In the genomic region with DNA sequence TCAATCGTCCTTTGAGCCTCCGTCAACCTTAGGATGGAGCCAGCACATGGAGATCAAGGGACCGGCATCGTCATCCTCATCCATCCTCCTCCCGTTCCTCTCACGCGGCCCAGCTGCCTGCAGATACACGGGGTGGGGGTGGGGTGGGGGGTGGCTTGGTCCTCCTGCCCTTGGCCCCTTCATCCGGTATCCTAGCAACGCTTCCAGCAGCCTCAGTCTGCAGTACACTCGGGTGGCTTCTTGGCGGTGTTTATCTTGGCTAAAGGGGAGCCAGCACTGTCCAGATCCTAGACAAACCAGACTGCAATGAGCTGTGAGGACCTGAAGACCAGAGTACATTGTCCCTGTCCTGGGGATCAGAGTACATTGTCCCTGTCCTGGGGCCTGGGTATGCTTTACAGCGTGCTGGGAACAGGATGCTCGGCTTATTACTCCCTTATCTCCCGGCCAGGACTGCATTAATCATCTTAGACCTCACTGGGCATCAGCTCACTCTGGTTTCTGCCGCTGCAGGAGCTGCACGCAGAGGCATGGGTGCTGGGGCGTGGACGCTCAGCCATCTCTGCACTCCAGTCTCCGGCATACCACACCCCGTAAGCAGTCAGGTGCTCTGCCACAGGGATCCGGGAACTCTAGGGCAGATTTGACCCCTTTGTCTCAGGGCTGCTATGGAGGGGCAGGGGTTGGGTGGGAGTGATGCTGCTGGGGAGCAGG, we compare ENCODE assay signal across 9 mouse cellular contexts.
DNase-seq lines count a peak whose midpoint lies in the region; ATAC-seq lines count a peak whose summit lies in the region.
"Had no signal": no experiment of that assay in that cellular context is flagged by ENCODE, and none has a peak within 500 bp of the region (broad histone marks: within the 10 kb centered on the region; RNA-seq: fewer than 3 reads in every experiment).

No protein-coding gene starts in this region.

- peak; percentile 31; the same call in 1 of the 2 replicates for ATAC-seq in embryonic facial prominence, embryonic 14.5 days (ENCODE audit: low read depth)

- no peak overlapping the region for H3K4me3 ChIP-seq in embryonic facial prominence, embryonic 14.5 days (ENCODE audit: low read depth, low read length)
- H3K4me3 ChIP-seq: embryonic facial prominence, embryonic 15.5 days had no signal

- no peaks in the 10 kb centered on the region for H3K4me1 ChIP-seq in embryonic facial prominence, embryonic 14.5 days (ENCODE audit: control insufficient read depth, insufficient read depth, low read length)
- H3K4me1 ChIP-seq: embryonic facial prominence, embryonic 15.5 days had no signal

- peak; percentile 21 for DNase-seq in kidney, postnatal 10 days
- DNase-seq in kidney, adult 18-20 months = no peak
- DNase-seq in embryonic facial prominence, embryonic 14.5 days (ENCODE audit: low spot score) = no peak
- peak; percentile 6 to 25 for DNase-seq in layer of hippocampus, postnatal 36 days
- peak; percentile 4 to 22 for DNase-seq in right cerebral cortex, adult 2 months (ENCODE audit: low spot score in 2 of 2)
- DNase-seq in urinary bladder, postnatal 4 days (ENCODE audit: low spot score in 2 of 2) = no peak
- no peak for DNase-seq in lung, postnatal 14 days
- no peak for DNase-seq in gastrocnemius, postnatal 14 days

- H3K27ac ChIP-seq in embryonic facial prominence, embryonic 14.5 days (replicated peaks; ENCODE audit: low read depth, low read length) = no peak overlapping the region
- H3K27ac ChIP-seq: embryonic facial prominence, embryonic 15.5 days had no signal

- no peaks in the 10 kb centered on the region for H3K27me3 ChIP-seq in embryonic facial prominence, embryonic 14.5 days (replicated peaks; ENCODE audit: control insufficient read depth, insufficient read depth, low read length)

- H3K9ac ChIP-seq in embryonic facial prominence, embryonic 14.5 days (ENCODE audit: low read depth, low read length) = no peak overlapping the region
- H3K9ac ChIP-seq: embryonic facial prominence, embryonic 15.5 days had no signal

- no peak overlapping the region for H3K4me2 ChIP-seq in embryonic facial prominence, embryonic 14.5 days (ENCODE audit: low read depth, low read length)
- H3K4me2 ChIP-seq: embryonic facial prominence, embryonic 15.5 days had no signal

- whole genome bisulfite sequencing in embryonic facial prominence, embryonic 14.5 days = 56% methylated on average over 22 of the region's 22 CpGs

- H3K36me3 ChIP-seq in embryonic facial prominence, embryonic 14.5 days (ENCODE audit: control insufficient read depth, insufficient read depth, low read length) = no peaks in the 10 kb centered on the region
- H3K36me3 ChIP-seq: embryonic facial prominence, embryonic 15.5 days had no signal

- no peaks in the 10 kb centered on the region for H3K9me3 ChIP-seq in embryonic facial prominence, embryonic 14.5 days (ENCODE audit: control insufficient read depth, low read length)

- intact Hi-C loops in gastrocnemius, postnatal 14 days (cut with DNase I; ENCODE audit: low total_unique reads) = no loop called here

Comparison
In these comparisons a context has a peak if more than half of its experiments do, and no peak if none do; other contexts are left out.
1. DNase-seq: peak in kidney, postnatal 10 days (single experiment), layer of hippocampus, postnatal 36 days (2 of 2) and right cerebral cortex, adult 2 months (2 of 2); none in kidney, adult 18-20 months (single experiment), embryonic facial prominence, embryonic 14.5 days (single experiment), urinary bladder, postnatal 4 days (0 of 2), lung, postnatal 14 days (single experiment) and gastrocnemius, postnatal 14 days (single experiment).